Comparison of ENCODE assay signal across 7 mouse cellular contexts in genomic region chr11:4849258-4849943, GRCm38 (mm10). TPM values are rescaled to one million over a fixed set of nuclear protein-coding genes. Genes with fewer than 3 reads are reported as not detected.
DNase-seq lines count a peak whose midpoint lies in the region; ATAC-seq lines count a peak whose summit lies in the region.

Nf2 (minus strand) TSS chr11:4849536.

- peak within 1 kb of the TSS; percentile 95 for H3K9ac ChIP-seq in embryonic facial prominence, embryonic 12.5 days
- H3K9ac ChIP-seq in limb, embryonic 11.5 days (ENCODE audit: low read length), result peak within 1 kb of the TSS; percentile 94
- peak within 1 kb of the TSS; percentile 90 for H3K9ac ChIP-seq in midbrain, embryonic 14.5 days (replicated peaks; ENCODE audit: low read length)

- no peaks in the 10 kb centered on the region for H3K36me3 ChIP-seq in embryonic facial prominence, embryonic 12.5 days
- H3K36me3 ChIP-seq in limb, embryonic 11.5 days (ENCODE audit: control insufficient read depth, insufficient read depth, low read length), result no peaks in the 10 kb centered on the region
- H3K36me3 ChIP-seq in midbrain, embryonic 14.5 days (ENCODE audit: control insufficient read depth, insufficient read depth, low read length), result no peaks in the 10 kb centered on the region

- peak within 1 kb of the TSS; percentile 66 for H3K4me2 ChIP-seq in embryonic facial prominence, embryonic 12.5 days (replicated peaks)
- peak within 1 kb of the TSS; percentile 66 for H3K4me2 ChIP-seq in limb, embryonic 11.5 days (ENCODE audit: low read depth, severe bottlenecking)
- peak within 1 kb of the TSS; percentile 81 for H3K4me2 ChIP-seq in midbrain, embryonic 14.5 days (ENCODE audit: low read length)

- peak within 1 kb of the TSS; percentile 84 for H3K27ac ChIP-seq in embryonic facial prominence, embryonic 12.5 days
- H3K27ac ChIP-seq in limb, embryonic 11.5 days (replicated peaks; ENCODE audit: low read depth, low read length), result 0 out of 2 replicates have a peak within 1 kb of the TSS, but pooled peaks have one; percentile 53
- peak within 1 kb of the TSS; percentile 79 for H3K27ac ChIP-seq in midbrain, embryonic 14.5 days (replicated peaks; ENCODE audit: low read depth, low read length)

- peak within 1 kb of the TSS; percentile 99 for H3K4me3 ChIP-seq in embryonic facial prominence, embryonic 12.5 days
- H3K4me3 ChIP-seq in limb, embryonic 11.5 days (ENCODE audit: low read depth, low read length), result peak within 1 kb of the TSS; percentile 95
- peak within 1 kb of the TSS; percentile 96 for H3K4me3 ChIP-seq in midbrain, embryonic 14.5 days (replicated peaks; ENCODE audit: low read depth, low read length)

- H3K9me3 ChIP-seq in embryonic facial prominence, embryonic 12.5 days, result no peaks in the 10 kb centered on the region
- no peaks in the 10 kb centered on the region for H3K9me3 ChIP-seq in limb, embryonic 11.5 days (ENCODE audit: control insufficient read depth, low read length)
- no peaks in the 10 kb centered on the region for H3K9me3 ChIP-seq in midbrain, embryonic 14.5 days (ENCODE audit: control insufficient read depth, low read length)

- ATAC-seq in embryonic facial prominence, embryonic 12.5 days (ENCODE audit: insufficient number of reproducible peaks, insufficient read depth, low FRiP score, low TSS enrichment), result peak; percentile 99
- peak; percentile 98 for ATAC-seq in limb, embryonic 11.5 days (ENCODE audit: insufficient number of reproducible peaks, low FRiP score, low TSS enrichment, low read depth)
- ATAC-seq in midbrain, embryonic 14.5 days (ENCODE audit: low FRiP score, low TSS enrichment), result peak; percentile 98

- H3K27me3 ChIP-seq in embryonic facial prominence, embryonic 12.5 days, result no peaks in the 10 kb centered on the region
- H3K27me3 ChIP-seq in limb, embryonic 11.5 days (ENCODE audit: control insufficient read depth, insufficient read depth, low read length), result no peaks in the 10 kb centered on the region
- H3K27me3 ChIP-seq in midbrain, embryonic 14.5 days (ENCODE audit: control insufficient read depth, insufficient read depth, low read length), result no peaks in the 10 kb centered on the region

- H3K4me1 ChIP-seq in embryonic facial prominence, embryonic 12.5 days, result peaks cover 14% of the 10 kb centered on the region
- no peaks in the 10 kb centered on the region for H3K4me1 ChIP-seq in limb, embryonic 11.5 days (ENCODE audit: control insufficient read depth, insufficient read depth, low read length)
- H3K4me1 ChIP-seq in midbrain, embryonic 14.5 days (ENCODE audit: control insufficient read depth, insufficient read depth, low read length), result peaks cover 15% of the 10 kb centered on the region

- WGBS in embryonic facial prominence, embryonic 12.5 days, result under 1% methylated on average over 60 of the region's 60 CpGs
- under 1% methylated on average over 60 of the region's 60 CpGs for WGBS in limb, embryonic 11.5 days
- under 1% methylated on average over 60 of the region's 60 CpGs for WGBS in midbrain, embryonic 14.5 days

- DNase-seq in adrenal gland, postnatal 25 days, result peak; percentile 95
- DNase-seq in heart, adult 11 months, result peak; percentile 100
- peak; percentile 98 for DNase-seq in kidney, adult 18-20 months
- DNase-seq in limb, embryonic 11.5 days (ENCODE audit: low spot score), result peak; percentile 98
- peak; percentile 98 for DNase-seq in midbrain, embryonic 14.5 days
- DNase-seq in spleen, adult 18-20 months, result peak; percentile 89 to 93

RNA-seq across cellular contexts. Expression of gene Nf2, which starts in this region (rescaled TPM):
- 160 and 207 TPM in 2 replicates for total RNA-seq in adrenal gland, postnatal 25 days (2021)
- polyA plus RNA-seq in embryonic facial prominence, embryonic 12.5 days (2016; fragmentation: Nextera tagmentation; extraction: Ambion mirVana), result 70.5 and 73.3 TPM in 2 replicates
- 47.6 and 51.2 TPM in 2 replicates for polyA plus RNA-seq in limb, embryonic 11.5 days (2014; fragmentation: Nextera tagmentation; extraction: Ambion mirVana)
- 49.3 and 64.0 TPM in 2 replicates for polyA plus RNA-seq in midbrain, embryonic 14.5 days (2014; fragmentation: Nextera tagmentation; extraction: Ambion mirVana)

Comparison
In these comparisons a context has a peak if more than half of its experiments do, and no peak if none do; other contexts are left out.
1. Peak in every context shown above with its lines: DNase-seq, ATAC-seq, H3K4me3 ChIP-seq and H3K27ac ChIP-seq.